Mouse (Mus musculus): ENCODE measurements around the gene Rom1. TPM values are rescaled to one million over a fixed set of nuclear protein-coding genes. Genes with fewer than 3 reads are reported as not detected.

The Rom1 gene
- 1.5 and 2.1 TPM in 2 replicates for total RNA-seq (2023)

GRCm38 (mm10) chr19:8929224-8930088 lies at the start of gene Rom1, which contains the start of gene Eml3:
Gene Rom1, minus strand, starts transcription at chr19:8929356.
Gene Eml3, plus strand, starts transcription at chr19:8929552.

GRCm38 (mm10) chr19:8966590-8967372 lies 37.6 kb upstream of the Rom1 start, which contains the start of gene Eef1g:
Gene Eef1g, plus strand, starts transcription at chr19:8967041.

DNA sequence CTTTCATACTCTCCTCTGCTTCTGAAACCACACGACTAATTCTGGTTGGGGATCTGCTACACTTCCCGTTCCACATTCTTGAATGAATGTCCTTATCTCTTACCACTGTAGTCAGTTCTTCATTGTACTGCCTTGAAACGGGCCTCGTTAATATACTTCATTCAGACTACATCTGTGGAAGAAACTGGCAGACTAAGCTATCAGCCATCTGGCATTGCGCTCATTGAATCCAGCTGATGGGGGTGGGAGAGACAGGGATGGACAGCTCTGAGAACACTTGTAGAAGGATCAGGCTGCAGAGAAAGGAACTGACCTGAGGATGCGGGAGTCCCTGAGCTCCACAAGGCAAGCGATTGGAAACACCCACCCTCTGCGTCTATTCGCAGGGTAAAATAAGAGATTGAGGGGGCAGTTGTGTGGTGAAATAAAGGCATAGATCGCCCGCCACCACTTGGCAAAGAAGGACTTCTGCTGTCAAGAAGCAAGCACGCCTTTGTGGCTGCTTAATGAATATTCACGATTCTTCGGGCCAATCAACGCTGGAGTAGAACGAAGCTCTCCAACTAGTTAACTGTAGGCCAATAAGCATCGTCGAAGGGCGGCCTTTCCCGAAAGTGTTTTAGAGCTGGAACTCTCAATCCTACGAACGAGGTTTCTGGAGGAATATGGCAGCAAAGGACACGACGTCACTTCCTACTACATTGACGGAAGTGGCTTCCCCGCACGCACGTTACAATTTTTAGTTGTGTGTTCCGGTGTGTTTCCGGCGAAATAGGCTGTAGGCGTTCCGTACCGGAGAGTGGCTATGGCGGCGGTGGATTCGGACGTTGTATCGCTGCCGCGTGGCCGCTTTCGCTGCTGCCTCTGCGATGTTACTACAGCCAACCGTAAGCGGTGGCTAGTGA lies 24.2 kb upstream of the Rom1 start, which contains the start of gene Tut1:
Gene Tut1 (plus strand): TSS at position 713 of the 905 bp plus-strand sequence.

DNA sequence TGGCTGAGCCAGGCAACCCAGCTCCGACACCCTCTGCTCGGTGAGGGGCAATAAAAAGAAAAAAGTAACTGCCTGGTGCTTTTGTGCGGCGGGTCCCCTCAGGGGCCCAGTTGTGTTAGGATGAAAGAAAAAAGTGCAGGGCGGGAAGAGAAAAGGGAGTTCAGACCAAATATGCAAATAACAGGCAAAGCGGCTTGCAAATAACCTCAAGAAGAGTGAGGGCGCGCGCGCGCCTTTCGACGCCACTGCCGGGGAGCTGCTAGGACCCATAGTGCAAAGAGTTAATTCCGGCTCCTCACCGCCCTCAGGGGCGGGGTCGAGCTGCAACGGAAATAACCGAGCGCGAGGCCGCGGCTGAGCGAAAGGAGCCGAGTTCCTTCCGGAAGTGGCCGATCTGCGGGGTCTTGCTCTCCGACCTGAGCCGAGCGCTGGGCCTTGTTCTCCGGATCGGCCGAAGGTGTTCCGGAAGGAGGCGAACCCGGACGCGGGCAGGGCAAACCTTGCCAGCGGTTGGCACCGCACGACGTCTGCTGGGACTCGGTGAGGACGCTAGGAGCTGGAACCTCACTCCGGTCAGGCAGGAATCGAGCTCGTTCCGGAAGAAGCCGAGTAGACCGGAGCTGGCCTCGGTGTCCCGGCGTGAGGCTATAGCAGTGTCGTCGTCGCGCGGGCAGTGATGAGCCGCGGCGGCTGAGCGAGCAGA lies 12.5 kb upstream of the Rom1 start, which contains the start of gene Mta2:
Gene Mta2 (plus strand): TSS at position 361 of the 703 bp plus-strand sequence.

GRCm38 (mm10) chr19:8920073-8920736 lies 9.0 kb downstream of the Rom1 start, which contains the start of gene B3gat3:
Gene B3gat3, plus strand, starts transcription at chr19:8920374.

DNA sequence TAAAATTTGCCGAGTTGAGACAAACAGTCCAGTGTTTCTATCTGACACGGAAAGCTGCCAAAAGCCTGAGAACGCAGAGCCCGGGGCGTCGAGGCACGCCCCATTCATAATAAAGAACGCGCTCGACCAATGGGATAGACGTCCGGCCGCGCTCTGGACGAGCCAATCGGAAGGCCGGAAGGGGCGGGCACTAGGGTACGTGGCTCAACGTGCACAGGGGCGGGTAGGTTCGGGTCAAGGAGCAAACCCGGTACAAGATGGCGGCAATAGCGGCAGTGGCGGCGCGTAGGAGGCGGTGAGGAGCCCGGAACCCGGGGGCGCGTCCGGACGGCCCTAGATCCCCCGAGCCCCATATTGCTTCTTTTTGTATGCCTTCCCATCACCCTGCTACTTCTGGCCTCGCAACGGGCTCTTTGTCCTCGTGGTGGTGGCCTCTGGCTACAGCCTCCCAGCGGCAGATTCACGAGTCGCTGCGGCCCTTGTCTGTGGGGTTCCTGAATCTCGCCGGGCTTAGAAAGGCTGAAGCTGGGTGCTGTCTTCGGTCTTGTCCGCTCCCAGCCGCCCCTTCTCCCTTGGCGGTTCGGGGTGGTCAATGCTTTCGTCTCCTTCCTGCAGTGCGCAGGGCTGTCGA lies 31.2 kb downstream of the Rom1 start, which contains the start of gene Ganab:
Gene Ganab (plus strand): TSS at position 207 of the 631 bp plus-strand sequence.

DNA sequence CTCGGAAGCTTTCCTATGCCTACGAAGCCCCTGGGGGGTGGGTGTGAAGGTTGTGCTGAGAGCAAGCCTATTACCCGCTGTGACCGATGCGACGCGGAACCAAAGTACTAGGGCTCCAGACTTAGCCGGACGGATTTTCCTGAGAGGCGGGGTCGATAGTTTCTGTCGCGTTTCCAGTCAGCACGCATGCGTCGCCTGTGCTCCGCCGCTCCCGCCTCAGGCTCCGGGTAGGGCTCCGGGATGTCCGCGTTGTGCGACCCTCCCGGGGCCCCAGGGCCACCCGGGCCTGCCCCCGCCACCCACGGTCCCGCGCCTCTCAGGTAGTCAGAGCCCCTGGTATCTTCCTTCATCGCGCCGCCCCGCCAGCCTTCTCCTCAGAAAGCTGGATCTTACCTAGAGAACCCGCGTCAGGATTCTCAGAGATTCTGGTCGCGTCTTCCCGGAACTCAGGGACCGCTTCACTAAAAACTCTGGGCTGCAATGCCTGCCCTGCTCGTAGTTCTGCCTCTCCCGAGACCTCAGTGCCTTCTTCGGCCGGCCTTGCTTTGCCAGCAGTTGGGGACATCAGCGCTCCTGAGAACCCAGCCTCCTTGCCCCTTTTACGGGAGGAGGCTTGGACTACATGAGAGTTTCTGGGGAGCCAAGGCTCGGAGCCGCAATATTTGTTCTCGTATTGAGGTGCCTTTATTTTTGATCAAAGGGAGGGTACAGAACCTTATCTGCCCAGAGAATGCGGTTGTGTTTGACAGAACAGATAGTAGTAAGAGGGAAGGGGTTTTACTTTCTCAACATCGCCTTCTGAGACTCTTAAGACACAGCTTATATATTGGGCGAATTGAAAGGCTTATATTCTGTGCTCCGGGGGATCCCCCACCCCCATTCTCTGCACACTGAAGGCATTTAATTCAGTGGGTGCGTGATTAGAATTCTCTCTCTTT lies 36.1 kb downstream of the Rom1 start, which contains the start of gene Ints5:
Gene Ints5 (plus strand): TSS at position 177 of the 938 bp plus-strand sequence.

DNA sequence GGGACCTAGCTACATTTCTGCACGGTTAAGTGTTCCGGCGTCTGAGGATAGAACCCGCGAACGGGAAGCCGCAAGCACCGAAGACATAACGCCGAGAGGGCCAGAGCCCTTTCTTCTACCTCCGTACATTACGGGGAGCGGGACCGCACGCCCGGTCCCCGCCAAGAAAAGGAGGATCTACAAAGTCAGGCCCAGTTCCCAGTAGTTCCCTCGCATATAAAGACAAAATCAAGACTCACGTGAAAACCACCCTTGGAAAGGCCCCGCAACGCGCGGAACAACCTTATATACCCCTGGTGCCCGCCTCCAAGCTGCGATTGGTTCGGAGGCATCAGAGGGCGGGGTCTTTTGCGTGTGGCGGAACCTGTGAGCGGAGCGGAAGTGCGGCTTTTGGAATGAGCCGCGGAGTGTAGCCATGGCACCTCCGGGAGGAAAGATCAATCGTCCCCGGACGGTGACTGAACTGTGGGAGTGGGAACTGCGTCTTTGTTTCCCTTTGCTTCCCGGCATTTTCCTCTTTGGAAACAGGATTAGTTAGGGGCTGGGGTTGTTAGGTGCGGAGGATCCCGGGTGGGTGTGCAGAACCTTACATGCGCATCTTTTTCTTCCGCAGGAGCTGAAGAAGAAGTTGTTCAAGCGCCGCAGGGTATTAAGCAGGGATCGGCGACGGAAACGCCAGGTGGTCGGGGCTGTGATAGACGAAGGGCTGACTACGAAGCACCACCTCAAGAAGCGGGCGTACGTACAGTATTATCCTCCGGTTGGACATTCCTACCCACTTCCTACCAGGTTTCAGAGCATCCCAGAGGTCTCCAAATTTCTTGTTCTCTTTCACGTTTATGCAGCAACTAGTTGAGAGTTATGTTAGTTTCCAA lies 40.4 kb downstream of the Rom1 start, which contains the start of the genes 1810009A15Rik and Gm49416:
Gene 1810009A15Rik (plus strand): TSS at position 343 of the 875 bp plus-strand sequence.
Gene Gm49416 (plus strand): TSS at position 416 of the 875 bp plus-strand sequence.

DNA sequence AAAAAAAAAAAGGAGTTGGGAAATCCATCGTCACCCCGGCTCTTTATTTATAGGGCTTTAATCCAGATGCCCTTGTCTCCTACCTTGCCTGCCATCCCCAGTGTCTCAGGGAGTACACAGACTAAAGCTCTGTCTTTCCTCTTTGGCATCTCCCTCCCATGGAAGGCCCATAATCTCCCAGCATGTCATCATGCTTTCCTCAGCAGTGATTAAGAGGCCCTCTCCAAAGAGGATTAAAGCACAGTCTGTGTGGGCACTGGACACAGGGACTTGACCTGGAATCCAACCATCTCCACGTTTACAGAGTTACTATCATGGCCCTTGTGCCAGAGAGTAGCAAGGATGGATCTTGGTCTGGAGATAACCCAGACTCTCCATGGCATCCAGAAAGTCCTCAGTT lies 45.5 kb downstream of the Rom1 start, which contains the start of the genes Lbhd1 and Gm49403:
Gene Lbhd1 (plus strand): TSS at position 117 of the 400 bp plus-strand sequence.
Gene Gm49403 (plus strand): TSS at position 315 of the 400 bp plus-strand sequence.

DNA sequence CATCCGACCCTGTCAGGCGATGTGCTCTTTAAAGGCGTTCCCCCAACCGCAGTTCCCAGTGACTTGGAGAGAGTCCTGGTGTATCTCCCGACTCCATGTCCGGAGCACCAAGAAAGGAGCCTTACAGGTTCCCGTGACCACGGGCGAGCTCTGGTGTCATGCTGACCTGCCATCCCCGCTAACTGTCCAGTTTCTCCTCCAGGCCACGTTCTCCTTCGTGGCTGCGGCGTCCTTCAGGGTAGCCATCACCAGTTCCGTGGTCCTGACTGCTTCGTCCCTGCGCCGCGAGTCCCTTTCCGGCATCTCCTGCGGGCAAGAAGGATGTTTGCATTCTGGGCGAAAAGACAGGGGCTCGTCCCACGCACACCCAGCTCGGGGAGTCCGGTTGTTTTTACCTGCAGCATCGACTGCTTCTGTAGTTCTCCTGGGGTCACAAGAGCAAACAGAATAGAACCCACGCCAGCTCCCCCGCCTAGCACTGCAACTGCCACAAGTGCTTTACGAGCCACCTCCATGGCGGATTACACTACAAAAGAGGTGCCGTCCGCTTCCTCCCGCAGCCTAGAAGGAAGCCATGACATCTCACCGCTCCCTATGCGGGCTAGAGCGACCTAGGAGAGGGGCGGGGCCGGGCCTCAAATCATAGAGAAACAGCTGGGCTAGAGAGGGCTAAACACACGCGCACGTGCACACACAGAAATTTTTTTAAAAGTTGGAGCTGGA lies 48.7 kb downstream of the Rom1 start, which contains the start of gene Uqcc3:
Gene Uqcc3 (minus strand): TSS at position 613 of the 723 bp plus-strand sequence.

Other genes starting within 250 kb of the Rom1 start
- 158 and 184 TPM in 2 replicates for gene Slc3a2, start 206.0 kb downstream of the Rom1 start, total RNA-seq (2023)
- gene Wdr74, start 193.5 kb downstream of the Rom1 start, total RNA-seq (2023), result 22.0 TPM in 2 replicates
- gene 1700092M07Rik, start 188.6 kb downstream of the Rom1 start, total RNA-seq (2023), result 1.00 and 1.5 TPM in 2 replicates
- 173 and 212 TPM in 2 replicates for gene Stx5a, start 187.9 kb downstream of the Rom1 start, total RNA-seq (2023)
- gene Nxf1, start 172.3 kb downstream of the Rom1 start, total RNA-seq (2023), result 146 and 190 TPM in 2 replicates
- gene Tmem223, start 158.4 kb downstream of the Rom1 start, total RNA-seq (2023), result 20.3 and 22.0 TPM in 2 replicates
- gene Tmem179b, start 154.9 kb downstream of the Rom1 start, total RNA-seq (2023), result 52.4 and 65.2 TPM in 2 replicates
- gene Taf6l, start 142.9 kb downstream of the Rom1 start, total RNA-seq (2023), result 7.5 and 8.2 TPM in 2 replicates
- gene Polr2g, start 130.8 kb downstream of the Rom1 start, total RNA-seq (2023), result 36.0 and 36.7 TPM in 2 replicates
- 0.52 and 0.76 TPM in 2 replicates for gene Zbtb3, start 126.8 kb downstream of the Rom1 start, total RNA-seq (2023)
- gene Ttc9c, start 110.0 kb downstream of the Rom1 start, total RNA-seq (2023), result 16.9 and 18.9 TPM in 2 replicates
- 86.0 and 118 TPM in 2 replicates for gene Hnrnpul2, start 109.3 kb downstream of the Rom1 start, total RNA-seq (2023)
- gene AC129217.1, start 99.6 kb downstream of the Rom1 start, total RNA-seq (2023), result 1.4 TPM in 1 of 2 replicates, not detected in the other
- gene Bscl2, start 91.9 kb downstream of the Rom1 start, total RNA-seq (2023), result 43.3 and 49.7 TPM in 2 replicates
- gene Gng3, start 90.2 kb downstream of the Rom1 start, total RNA-seq (2023), result not detected in 2 replicates
- gene Lrrn4cl, start 78.6 kb downstream of the Rom1 start, total RNA-seq (2023), result 0.27 and 0.57 TPM in 2 replicates
- 89.2 and 93.8 TPM in 2 replicates for gene Ubxn1, start 57.9 kb downstream of the Rom1 start, total RNA-seq (2023)
- 15.4 and 22.1 TPM in 2 replicates for gene Uqcc3, start 48.4 kb downstream of the Rom1 start, total RNA-seq (2023)
- gene Lbhd1, start 45.6 kb downstream of the Rom1 start, total RNA-seq (2023), result 1.8 and 10.2 TPM in 2 replicates
- gene Gm49403, start 45.4 kb downstream of the Rom1 start, total RNA-seq (2023), result not detected in 2 replicates
- gene 1810009A15Rik, start 40.5 kb downstream of the Rom1 start, total RNA-seq (2023), result 15.3 and 21.7 TPM in 2 replicates
- gene Gm49416, start 40.4 kb downstream of the Rom1 start, total RNA-seq (2023), result 6.5 TPM in 1 of 2 replicates, not detected in the other
- 9.3 and 11.1 TPM in 2 replicates for gene Ints5, start 36.4 kb downstream of the Rom1 start, total RNA-seq (2023)
- gene Ganab, start 31.3 kb downstream of the Rom1 start, total RNA-seq (2023), result 76.0 and 93.0 TPM in 2 replicates
- gene B3gat3, start 9.0 kb downstream of the Rom1 start, total RNA-seq (2023), result 29.7 and 35.6 TPM in 2 replicates
- gene Eml3, start 196 bp upstream of the Rom1 start, total RNA-seq (2023), result 43.3 and 54.8 TPM in 2 replicates
- gene Mta2, start 12.5 kb upstream of the Rom1 start, total RNA-seq (2023), result 109 and 121 TPM in 2 replicates
- 6.5 and 12.9 TPM in 2 replicates for gene Tut1, start 24.5 kb upstream of the Rom1 start, total RNA-seq (2023)
- 85.1 and 106 TPM in 2 replicates for gene Eef1g, start 37.7 kb upstream of the Rom1 start, total RNA-seq (2023)
- gene Ahnak, start 59.9 kb upstream of the Rom1 start, total RNA-seq (2023), result 367 and 445 TPM in 2 replicates
- not detected in 2 replicates for gene Scgb1a1, start 158.6 kb upstream of the Rom1 start, total RNA-seq (2023)
- gene Asrgl1, start 206.3 kb upstream of the Rom1 start, total RNA-seq (2023), result 4.1 and 5.1 TPM in 2 replicates

Data from neutrophil, adult 65 days (primary cell).